Mouse (Mus musculus): Measurements from ENCODE around the gene Sgce. TPM values are rescaled to one million over a fixed set of nuclear protein-coding genes. Genes with fewer than 3 reads are reported as not detected.

Sgce gene
- polyA plus RNA-seq, 1 experiment from 2014 or later = 64.7 TPM

- Histone ChIP-seq H3K27ac (replicated peaks) (no peak overlapping the region), H3K4me2 (no peak overlapping the region), H3K9ac (no peak overlapping the region), H3K9me3 (no peaks in the 10 kb centered on the region), H3K36me3 (0 out of 2 replicates have a peak, but pooled peaks cover 4% of the 10 kb centered on the region), H3K27me3 (no peaks in the 10 kb centered on the region), H3K4me1 (replicated peaks) (no peaks in the 10 kb centered on the region), H3K4me3 (no peak overlapping the region)
- ATAC-seq (ENCODE audit: low read depth) = no peak
- WGBS = 93% methylated on average over 2 of the region's 2 CpGs
Observed at GRCm38 (mm10) chr6:4716171-4716570, 30.8 kb downstream of the Sgce start.

DNA sequence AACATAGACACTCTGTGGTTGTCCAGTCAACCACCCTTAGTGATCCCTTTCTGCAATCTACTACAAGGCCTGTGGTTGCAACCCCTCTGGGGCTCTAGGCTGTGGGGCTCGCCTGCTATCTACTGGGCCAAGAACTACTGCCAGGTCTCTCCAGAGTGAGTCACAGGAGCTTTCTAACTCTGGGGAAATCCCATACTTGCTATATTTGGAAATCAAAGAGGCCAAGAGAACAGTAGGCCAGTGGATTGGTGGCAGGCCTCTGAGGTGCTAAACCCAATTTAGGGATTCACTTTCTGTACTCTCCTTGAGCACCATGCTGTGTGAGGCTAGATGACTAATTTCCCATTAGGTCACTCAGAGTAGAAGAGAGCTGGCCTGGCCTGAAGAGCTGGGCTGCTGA, 38.0 kb downstream of the Sgce start:
- no peaks in the 10 kb centered on the region for H3K27me3 ChIP-seq
- H3K9ac ChIP-seq = no peak overlapping the region
- H3K4me3 ChIP-seq = no peak overlapping the region
- 91% methylated on average over 1 of the region's 1 CpGs for WGBS
- no peaks in the 10 kb centered on the region for H3K4me1 ChIP-seq (replicated peaks)
- H3K4me2 ChIP-seq = no peak overlapping the region
- no peaks in the 10 kb centered on the region for H3K9me3 ChIP-seq
- H3K27ac ChIP-seq (replicated peaks) = no peak overlapping the region
- peaks cover 17% of the 10 kb centered on the region; the same call in 1 of the 2 replicates for H3K36me3 ChIP-seq
- no peak for ATAC-seq (ENCODE audit: low read depth)

DNA sequence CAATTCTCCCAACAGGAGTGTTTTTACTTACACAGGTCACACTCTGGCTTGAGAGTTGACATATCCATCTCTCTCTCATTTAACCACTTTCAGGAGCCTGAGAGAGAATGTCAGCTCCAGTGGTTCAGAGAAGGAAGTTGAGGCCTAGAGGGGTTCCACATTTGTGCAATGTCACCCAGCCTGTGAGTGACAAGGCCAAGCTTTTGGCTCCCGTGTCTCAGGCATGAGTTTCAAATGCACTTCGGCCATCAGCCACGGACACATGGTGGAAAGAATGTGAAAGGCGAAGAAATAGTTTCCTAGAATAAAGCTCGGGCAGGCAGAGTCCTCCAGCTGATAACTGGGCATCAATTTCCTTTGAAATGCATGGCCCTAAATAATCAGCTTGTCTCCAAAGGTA, 40.6 kb downstream of the Sgce start:
- Histone ChIP-seq H3K36me3 (peaks cover 22% of the 10 kb centered on the region; the same call in 1 of the 2 replicates), H3K4me1 (replicated peaks) (no peaks in the 10 kb centered on the region), H3K4me2 (no peak overlapping the region), H3K27ac (replicated peaks) (no peak overlapping the region), H3K9ac (no peak overlapping the region), H3K27me3 (no peaks in the 10 kb centered on the region), H3K4me3 (no peak overlapping the region), H3K9me3 (no peaks in the 10 kb centered on the region)
- no peak for ATAC-seq (ENCODE audit: low read depth)
- 71% methylated on average over 5 of the region's 5 CpGs for WGBS

GRCm38 (mm10) chr6:4703908-4704307, 43.1 kb downstream of the Sgce start:
- Histone ChIP-seq H3K4me1 (replicated peaks) (no peaks in the 10 kb centered on the region), H3K36me3 (peaks cover 12% of the 10 kb centered on the region; the same call in 1 of the 2 replicates), H3K4me3 (no peak overlapping the region), H3K9me3 (no peaks in the 10 kb centered on the region), H3K9ac (no peak overlapping the region), H3K4me2 (no peak overlapping the region), H3K27ac (replicated peaks) (no peak overlapping the region), H3K27me3 (no peaks in the 10 kb centered on the region)
- no peak for ATAC-seq (ENCODE audit: low read depth)
- 87% methylated on average over 7 of the region's 7 CpGs for WGBS

DNA sequence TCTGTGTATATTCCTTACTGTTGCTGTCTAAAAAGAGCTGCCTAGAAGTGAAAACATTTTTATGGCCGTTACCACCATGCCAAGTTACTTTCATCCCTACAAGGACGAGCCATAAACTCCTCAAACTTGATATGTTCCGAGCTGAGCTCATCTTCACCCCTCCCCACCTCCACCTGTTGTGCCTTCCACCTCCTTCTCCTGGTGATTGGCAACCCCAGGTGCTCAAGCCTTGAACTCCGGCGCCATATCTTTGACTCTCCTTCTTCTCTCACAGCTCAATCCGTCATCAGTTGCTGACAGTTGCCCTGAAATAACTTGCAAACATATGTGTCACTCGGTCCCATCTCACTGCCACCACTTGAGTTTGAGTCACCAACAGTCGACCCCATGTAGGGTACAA, 45.4 kb downstream of the Sgce start:
- WGBS = 89% methylated on average over 8 of the region's 8 CpGs
- Histone ChIP-seq H3K9ac (no peak overlapping the region), H3K4me3 (no peak overlapping the region), H3K4me1 (replicated peaks) (no peaks in the 10 kb centered on the region), H3K27me3 (no peaks in the 10 kb centered on the region), H3K4me2 (no peak overlapping the region), H3K27ac (replicated peaks) (no peak overlapping the region), H3K36me3 (0 out of 2 replicates have a peak, but pooled peaks cover 7% of the 10 kb centered on the region), H3K9me3 (no peaks in the 10 kb centered on the region; the same call in 1 of the 2 replicates)
- no peak for ATAC-seq (ENCODE audit: low read depth)

DNA sequence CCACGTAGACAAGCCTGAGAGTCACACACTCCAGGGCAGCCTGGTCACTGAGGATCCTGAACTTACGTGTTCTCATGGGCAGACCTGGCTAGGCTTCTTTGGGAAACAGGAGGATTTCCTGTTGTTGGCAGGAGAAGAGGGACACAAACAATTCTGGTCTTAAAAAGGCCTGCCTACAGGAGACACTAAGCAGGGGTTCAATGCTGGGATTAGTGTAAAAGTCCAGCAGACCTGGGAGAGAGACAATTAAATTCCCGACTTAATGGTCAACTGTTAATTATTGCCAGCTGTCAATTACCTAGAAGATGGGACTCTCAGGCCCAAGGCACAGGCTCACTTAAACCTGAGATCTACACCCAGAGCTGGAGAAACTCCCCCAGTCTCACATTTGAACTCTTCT, 51.2 kb downstream of the Sgce start:
- ATAC-seq (ENCODE audit: low read depth) = no peak
- Histone ChIP-seq H3K9me3 (no peaks in the 10 kb centered on the region; the same call in 1 of the 2 replicates), H3K4me2 (no peak overlapping the region), H3K27ac (replicated peaks) (no peak overlapping the region), H3K4me3 (no peak overlapping the region), H3K9ac (no peak overlapping the region), H3K4me1 (replicated peaks) (no peaks in the 10 kb centered on the region), H3K36me3 (no peaks in the 10 kb centered on the region), H3K27me3 (no peaks in the 10 kb centered on the region)
- WGBS = 65% methylated on average over 3 of the region's 3 CpGs

GRCm38 (mm10) chr6:4694672-4695231, 52.3 kb downstream of the Sgce start:
- H3K36me3 ChIP-seq = no peaks in the 10 kb centered on the region
- no peak overlapping the region for H3K27ac ChIP-seq (replicated peaks)
- no peaks in the 10 kb centered on the region for H3K27me3 ChIP-seq
- no peaks in the 10 kb centered on the region; the same call in 1 of the 2 replicates for H3K9me3 ChIP-seq
- WGBS = 78% methylated on average over 8 of the region's 8 CpGs
- H3K4me1 ChIP-seq (replicated peaks) = no peaks in the 10 kb centered on the region
- H3K9ac ChIP-seq = no peak overlapping the region
- H3K4me3 ChIP-seq = no peak overlapping the region
- no peak overlapping the region for H3K4me2 ChIP-seq
- ATAC-seq (ENCODE audit: low read depth) = no peak

GRCm38 (mm10) chr6:4693544-4693943, 53.5 kb downstream of the Sgce start:
- no peaks in the 10 kb centered on the region for H3K4me1 ChIP-seq (replicated peaks)

DNA sequence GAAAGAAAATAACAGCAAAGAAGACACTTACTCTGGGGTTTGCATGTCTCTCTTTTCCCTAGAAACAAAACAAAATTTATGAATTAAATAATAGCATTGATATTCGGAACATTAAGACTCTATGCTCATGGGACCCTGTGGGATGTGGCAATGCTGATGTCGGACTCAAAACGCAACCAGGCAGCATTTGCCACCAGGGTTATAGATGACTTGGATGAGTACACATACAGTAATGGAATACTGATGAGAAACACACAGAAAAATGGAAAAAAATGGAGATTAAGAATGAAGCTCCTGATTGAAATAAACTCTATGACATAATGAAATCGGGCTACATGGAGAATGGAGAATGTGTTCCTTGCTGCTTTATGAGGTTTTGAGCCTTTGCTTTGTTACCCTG, 56.6 kb downstream of the Sgce start:
- no peak for ATAC-seq (ENCODE audit: low read depth)
- H3K27me3 ChIP-seq = no peaks in the 10 kb centered on the region
- no peak overlapping the region for H3K4me2 ChIP-seq
- H3K4me1 ChIP-seq (replicated peaks) = 0 out of 2 replicates have a peak, but pooled peaks cover under 1% of the 10 kb centered on the region
- no peaks in the 10 kb centered on the region for H3K9me3 ChIP-seq
- H3K9ac ChIP-seq = no peak overlapping the region
- peaks cover 6% of the 10 kb centered on the region for H3K36me3 ChIP-seq
- WGBS = 53% methylated on average over 4 of the region's 4 CpGs
- H3K27ac ChIP-seq (replicated peaks) = no peak overlapping the region
- H3K4me3 ChIP-seq = no peak overlapping the region

More at GRCm38 (mm10) chr6:4693544-4693943, 53.5 kb downstream of the Sgce start:
- peaks cover 6% of the 10 kb centered on the region for H3K36me3 ChIP-seq
- no peak overlapping the region for H3K9ac ChIP-seq
- ATAC-seq (ENCODE audit: low read depth) = no peak
- no peak overlapping the region for H3K27ac ChIP-seq (replicated peaks)
- H3K27me3 ChIP-seq = no peaks in the 10 kb centered on the region
- H3K4me2 ChIP-seq = no peak overlapping the region
- 76% methylated on average over 10 of the region's 10 CpGs for WGBS
- H3K9me3 ChIP-seq = no peaks in the 10 kb centered on the region; the same call in 1 of the 2 replicates
- H3K4me3 ChIP-seq = no peak overlapping the region

GRCm38 (mm10) chr6:4684706-4685340, 62.2 kb downstream of the Sgce start:
- 35% methylated on average over 10 of the region's 10 CpGs for WGBS
- 0 out of 2 replicates have a peak overlapping the region, but pooled peaks have one; percentile 28 for H3K27ac ChIP-seq (replicated peaks)
- H3K27me3 ChIP-seq = no peaks in the 10 kb centered on the region

GRCm38 (mm10) chr6:4680576-4680975, 66.4 kb downstream of the Sgce start:
- Histone ChIP-seq H3K27me3 (no peaks in the 10 kb centered on the region), H3K4me2 (no peak overlapping the region), H3K27ac (replicated peaks) (no peak overlapping the region), H3K9ac (no peak overlapping the region), H3K4me1 (replicated peaks) (peaks cover 20% of the 10 kb centered on the region), H3K4me3 (no peak overlapping the region), H3K36me3 (0 out of 2 replicates have a peak, but pooled peaks cover 4% of the 10 kb centered on the region), H3K9me3 (no peaks in the 10 kb centered on the region)
- no peak for ATAC-seq (ENCODE audit: low read depth)
- WGBS = 86% methylated on average over 4 of the region's 4 CpGs

More at GRCm38 (mm10) chr6:4684706-4685340, 62.2 kb downstream of the Sgce start:
- peaks cover 12% of the 10 kb centered on the region for H3K4me1 ChIP-seq (replicated peaks)
- no peak overlapping the region for H3K4me2 ChIP-seq
- peaks cover 6% of the 10 kb centered on the region for H3K36me3 ChIP-seq
- H3K9me3 ChIP-seq = no peaks in the 10 kb centered on the region
- no peak for ATAC-seq (ENCODE audit: low read depth)
- H3K4me3 ChIP-seq = no peak overlapping the region
- no peak overlapping the region for H3K9ac ChIP-seq

DNA sequence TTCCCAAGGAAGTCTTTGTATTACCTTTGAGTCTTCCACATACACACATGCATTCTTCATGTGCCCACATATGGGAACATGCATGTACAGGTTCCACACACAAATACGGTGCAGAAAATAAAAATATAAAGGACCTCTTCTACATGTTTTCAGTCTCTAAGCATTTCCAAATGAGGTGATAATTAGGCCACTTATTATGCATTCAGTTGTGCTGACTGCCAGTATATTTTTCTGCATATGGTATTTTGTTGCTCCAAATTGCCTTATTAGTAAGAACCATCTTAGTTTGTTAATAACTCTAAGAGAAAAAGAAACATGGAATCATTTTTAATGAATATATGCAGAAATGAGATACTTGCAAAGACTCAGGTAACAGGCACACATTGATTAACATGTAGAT, 67.0 kb downstream of the Sgce start:
- 86% methylated on average over 1 of the region's 1 CpGs for WGBS
- H3K9ac ChIP-seq = no peak overlapping the region
- no peak overlapping the region for H3K27ac ChIP-seq (replicated peaks)
- no peak overlapping the region for H3K4me3 ChIP-seq
- no peaks in the 10 kb centered on the region for H3K27me3 ChIP-seq
- H3K36me3 ChIP-seq = 0 out of 2 replicates have a peak, but pooled peaks cover 4% of the 10 kb centered on the region
- ATAC-seq (ENCODE audit: low read depth) = no peak
- no peak overlapping the region for H3K4me2 ChIP-seq
- no peaks in the 10 kb centered on the region for H3K9me3 ChIP-seq
- H3K4me1 ChIP-seq (replicated peaks) = peaks cover 14% of the 10 kb centered on the region
